Mouse (Mus musculus) lung, adult 2 months (tissue): ENCODE measurements around the gene Irgm2. TPM values are rescaled to one million over a fixed set of nuclear protein-coding genes. Genes with fewer than 3 reads are reported as not detected.
A peak's percentile ranks its signal among the peaks of the same experiment; 100 is the strongest.
"Not testable (repeated sequence)": the region's sequence is repeated elsewhere in the genome, so short reads cannot be mapped to it uniquely, and the experiment has no call there.

Experiments
- DNase-seq: peaks from one replicate; pipeline ENCODE4 v3.0.0; 2022
- H3K4me1 ChIP-seq: fragments of 200-500 bp; 2 replicates; pipeline ENCODE4 v1.6.1; 2011; ENCODE audit warnings: low read length; ENCODE audit not compliant: control insufficient read depth, insufficient read depth
- H3K4me3 ChIP-seq: fragments of 200-500 bp; replicated peaks from 2 replicates; pipeline ENCODE3; 2011; ENCODE audit warnings: low read depth, mild to moderate bottlenecking, control low read depth, low read length; ENCODE audit errors: extremely low read depth
- CTCF ChIP-seq: fragments of 200-500 bp; IDR thresholded peaks from 2 replicates; pipeline ENCODE4 v1.5.1; 2011; ENCODE audit warnings: mild to moderate bottlenecking, low read length, control low read depth; ENCODE audit not compliant: insufficient read depth
- POLR2A ChIP-seq: fragments of 200-500 bp; IDR thresholded peaks from 2 replicates; pipeline ENCODE4 v1.6.1; 2011; ENCODE audit warnings: low read depth, mild to moderate bottlenecking, control low read depth, low read length, borderline replicate concordance; ENCODE audit errors: extremely low read depth
- WGBS: fragments of 180-500 bp; shearing (Covaris S2); methylation state at CpG from one replicate; pipeline ENCODE4 v1.1.7; 2018; 5-methylcytosine and 5-hydroxymethylcytosine counted together
- polyA plus RNA-seq: library from polyadenylated mRNA; depleted of rRNA; stranded (reverse); fragments of >200 nt; gene quantifications from 2 replicates; pipeline ENCODE4 v1.2.3, GENCODE M21; 2012; rRNA removed

The Irgm2 gene
- 13.9 and 16.4 TPM in 2 replicates for polyA plus RNA-seq

DNA sequence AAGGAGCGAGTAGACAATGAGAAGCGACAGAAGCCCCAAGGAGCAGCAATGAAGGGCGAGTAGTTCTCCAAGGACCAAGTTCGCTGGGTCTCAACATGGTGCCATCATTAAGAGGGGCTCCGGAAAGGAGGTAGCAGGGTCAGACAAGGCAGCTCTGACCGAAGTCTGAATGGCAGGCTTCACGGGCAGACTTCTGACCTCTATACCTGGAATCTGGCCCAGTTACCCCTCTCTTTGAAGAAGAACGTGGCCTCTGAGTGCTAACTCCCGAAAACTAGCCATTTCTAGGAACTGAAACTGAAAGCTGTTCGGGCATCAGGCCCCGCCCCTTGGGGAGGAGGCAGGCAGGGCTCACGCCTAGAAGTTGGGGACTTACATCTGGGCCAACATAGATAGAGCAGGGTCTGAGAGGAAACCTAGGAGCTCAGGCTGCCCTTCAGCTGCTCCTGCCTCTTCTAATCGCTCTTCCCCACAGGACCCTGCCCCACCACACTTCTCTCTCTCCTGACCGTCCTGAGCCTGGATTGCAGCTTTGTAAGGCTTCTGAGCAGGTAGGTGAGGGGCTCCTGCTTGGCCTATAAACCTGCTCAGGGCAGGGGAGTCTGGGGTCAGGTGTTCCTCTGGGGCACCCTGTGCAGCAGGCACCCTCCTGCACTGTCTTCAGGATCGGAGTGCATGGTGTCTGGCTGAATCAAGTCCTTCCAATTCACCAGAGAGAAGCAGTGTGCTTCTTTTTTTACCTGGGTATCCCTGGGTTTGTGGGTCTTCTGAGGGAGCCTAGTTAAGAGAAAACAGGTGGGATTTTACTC lies at the start of gene Irgm2, which contains the start of gene Igtp:
TSS of gene Irgm2 (plus strand) at position 390 of the 809 bp plus-strand sequence.
TSS of gene Igtp (plus strand) at position 328 of the 809 bp plus-strand sequence.
- peak; percentile 42; the same call in 1 of the 2 replicates for TF ChIP-seq POLR2A
- H3K4me3 ChIP-seq = peak within 1 kb of the TSS; percentile 99
- H3K4me1 ChIP-seq = not testable (repeated sequence)
- peak; percentile 86 for DNase-seq
- 2% methylated on average over 14 of the region's 15 CpGs for WGBS

DNA sequence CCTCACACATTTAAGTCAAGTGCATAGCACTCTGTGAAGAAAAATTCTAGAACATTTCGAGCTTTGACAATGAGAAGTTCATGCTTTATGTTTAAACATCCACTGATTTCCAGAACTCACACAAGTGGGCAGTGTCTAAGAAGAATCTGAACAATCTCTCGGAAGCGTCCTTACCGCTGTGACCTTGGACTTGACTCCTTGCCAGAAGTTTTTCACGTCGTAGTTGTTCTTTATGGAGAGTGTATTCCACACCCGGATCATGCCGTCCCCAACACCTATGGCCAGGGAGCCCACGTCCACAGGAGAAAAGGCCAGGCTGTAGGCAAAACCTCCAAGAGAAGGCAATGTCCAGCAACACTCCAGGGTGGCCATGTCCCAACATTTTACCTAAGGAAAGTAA lies 44.0 kb upstream of the Irgm2 start:
- TF ChIP-seq POLR2A (no peak), CTCF (no peak)
- Histone ChIP-seq H3K4me3 (no peak overlapping the region), H3K4me1 (no peaks in the 10 kb centered on the region)
- DNase-seq = no peak
- WGBS = 85% methylated on average over 9 of the region's 9 CpGs

DNA sequence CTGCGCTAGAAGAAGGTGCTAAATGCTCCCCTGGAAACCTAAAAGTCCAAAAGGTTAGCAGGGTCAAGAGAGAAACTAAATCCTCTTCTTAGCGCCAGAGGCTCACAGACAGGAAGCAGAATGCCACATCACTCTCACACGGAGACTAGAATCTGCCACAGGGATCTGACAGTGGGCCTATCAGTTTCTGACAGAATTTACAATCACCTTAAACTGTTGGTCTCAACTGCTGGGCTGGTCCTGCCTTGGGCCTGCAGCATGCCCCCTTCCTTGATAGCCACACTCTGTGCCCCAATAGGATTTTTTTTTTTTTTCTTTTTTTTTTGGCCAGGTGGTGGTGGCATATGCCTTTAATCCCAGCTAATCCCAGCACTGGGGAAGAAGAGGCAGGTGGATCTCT lies 42.5 kb upstream of the Irgm2 start:
- 76% methylated on average over 3 of the region's 3 CpGs for whole genome bisulfite sequencing
- DNase-seq = no peak
- TF ChIP-seq CTCF (no peak), POLR2A (no peak)
- H3K4me3 ChIP-seq = no peak overlapping the region
- H3K4me1 ChIP-seq = no peaks in the 10 kb centered on the region

DNA sequence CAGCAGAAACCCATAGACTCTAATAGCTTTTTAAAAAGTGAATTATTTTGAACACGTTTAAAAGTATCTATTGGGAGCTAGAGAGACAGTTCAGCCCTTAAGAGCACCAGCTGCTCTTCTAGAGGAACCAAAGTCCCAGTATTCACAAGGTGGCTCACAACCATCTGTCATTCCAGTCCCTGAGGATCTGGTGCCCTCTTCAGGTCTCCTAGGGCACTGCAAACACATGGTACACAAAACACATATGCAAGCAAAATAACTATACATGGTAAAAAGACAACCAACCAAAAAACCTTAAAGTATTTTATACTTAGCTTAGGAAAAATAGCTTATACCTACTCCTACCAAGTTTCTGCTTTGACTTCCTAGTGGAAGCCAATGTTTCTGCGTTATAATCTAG lies 34.3 kb upstream of the Irgm2 start:
- no peak for DNase-seq
- 95% methylated on average over 2 of the region's 2 CpGs for WGBS
- Histone ChIP-seq H3K4me1 (peaks cover 3% of the 10 kb centered on the region; the same call in 1 of the 2 replicates), H3K4me3 (no peak overlapping the region)
- no peak for TF ChIP-seq CTCF
- no peak for TF ChIP-seq POLR2A

DNA sequence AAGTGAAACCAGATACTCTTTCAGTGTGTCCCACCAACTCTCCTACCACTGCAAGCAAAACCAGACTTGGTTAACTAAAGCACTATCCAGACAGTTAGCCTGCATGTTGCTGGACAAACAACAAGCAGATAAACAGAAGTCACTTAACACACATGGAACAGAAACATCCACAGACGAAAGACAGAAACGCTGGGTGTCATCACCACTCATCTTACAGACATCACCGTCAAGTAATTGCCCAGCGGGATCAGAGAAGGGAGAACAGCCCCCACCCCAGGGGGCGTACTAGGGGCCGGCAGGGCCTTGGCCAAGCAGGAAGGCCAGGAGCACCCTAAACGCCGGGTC lies 31.6 kb upstream of the Irgm2 start:
- no peak for DNase-seq
- 0% methylated on average over 8 of the region's 8 CpGs for WGBS
- TF ChIP-seq CTCF = no peak
- no peak for TF ChIP-seq POLR2A
- peak overlapping the region; percentile 91 for H3K4me3 ChIP-seq
- H3K4me1 ChIP-seq = peaks cover 6% of the 10 kb centered on the region; the same call in 1 of the 2 replicates

DNA sequence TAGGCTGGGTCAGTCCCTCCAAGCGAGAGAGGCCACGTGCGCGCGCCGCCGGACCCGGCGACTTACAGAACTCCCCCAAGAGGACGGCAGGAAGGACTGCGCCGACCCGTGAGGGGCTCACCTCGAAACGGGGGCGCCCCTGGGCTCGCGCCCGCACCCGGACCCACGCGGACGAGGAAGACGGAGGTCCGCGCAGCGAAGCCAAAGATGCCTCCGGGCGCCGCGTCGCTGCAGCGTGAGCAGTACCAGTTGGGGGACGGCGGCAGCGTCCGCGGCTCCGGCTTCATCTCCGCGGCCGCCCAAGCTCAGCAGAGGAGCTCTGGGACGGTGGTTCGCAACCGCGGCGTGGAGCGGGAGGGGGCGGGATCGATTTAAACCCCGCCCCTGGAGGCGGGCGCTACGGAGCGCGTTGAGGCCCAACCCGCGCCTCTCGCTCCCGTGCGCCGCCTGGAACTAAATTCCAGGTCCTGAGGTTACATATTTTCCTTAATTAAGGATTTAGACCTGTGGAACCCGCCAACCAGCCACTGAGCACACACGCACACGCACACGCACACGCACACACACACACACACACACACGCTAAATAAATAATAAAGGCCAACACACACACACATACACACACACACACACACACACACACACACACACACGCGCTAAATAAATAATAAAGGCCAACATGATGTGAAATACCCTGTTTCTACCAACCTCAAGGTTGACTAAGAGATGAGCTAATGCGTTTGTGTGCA lies 31.1 kb upstream of the Irgm2 start, which contains the start of gene Gemin5:
TSS of gene Gemin5 (minus strand) at position 373 of the 749 bp plus-strand sequence.
- Histone ChIP-seq H3K4me3 (peak within 1 kb of the TSS; percentile 91), H3K4me1 (peaks cover 6% of the 10 kb centered on the region; the same call in 1 of the 2 replicates)
- WGBS = under 1% methylated on average over 71 of the region's 71 CpGs
- TF ChIP-seq CTCF (no peak), POLR2A (peak; percentile 38; the same call in 1 of the 2 replicates)
- DNase-seq = peak; percentile 81

DNA sequence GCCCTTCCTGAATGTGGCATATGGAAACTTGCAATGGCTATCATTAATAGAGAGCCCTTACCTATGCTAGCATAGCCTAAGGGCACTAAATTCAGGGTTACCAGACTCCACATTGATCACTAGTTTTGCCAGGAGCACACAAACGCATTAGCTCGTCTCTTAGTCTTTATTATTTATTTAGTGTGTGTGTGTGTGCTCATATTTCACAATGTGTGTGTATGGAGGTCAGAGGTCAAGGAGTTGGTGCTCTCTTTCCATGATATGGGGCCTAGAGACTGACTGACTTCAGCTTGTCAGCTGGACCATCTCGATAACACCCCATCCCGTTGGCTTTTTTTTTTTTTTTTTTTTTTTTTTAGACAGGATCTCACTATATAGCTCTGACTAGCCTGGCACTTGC lies 29.8 kb upstream of the Irgm2 start:
- Histone ChIP-seq H3K4me3 (no peak overlapping the region), H3K4me1 (peaks cover 6% of the 10 kb centered on the region; the same call in 1 of the 2 replicates)
- WGBS = 62% methylated on average over 4 of the region's 4 CpGs
- TF ChIP-seq CTCF = no peak
- TF ChIP-seq POLR2A = no peak
- DNase-seq = no peak

DNA sequence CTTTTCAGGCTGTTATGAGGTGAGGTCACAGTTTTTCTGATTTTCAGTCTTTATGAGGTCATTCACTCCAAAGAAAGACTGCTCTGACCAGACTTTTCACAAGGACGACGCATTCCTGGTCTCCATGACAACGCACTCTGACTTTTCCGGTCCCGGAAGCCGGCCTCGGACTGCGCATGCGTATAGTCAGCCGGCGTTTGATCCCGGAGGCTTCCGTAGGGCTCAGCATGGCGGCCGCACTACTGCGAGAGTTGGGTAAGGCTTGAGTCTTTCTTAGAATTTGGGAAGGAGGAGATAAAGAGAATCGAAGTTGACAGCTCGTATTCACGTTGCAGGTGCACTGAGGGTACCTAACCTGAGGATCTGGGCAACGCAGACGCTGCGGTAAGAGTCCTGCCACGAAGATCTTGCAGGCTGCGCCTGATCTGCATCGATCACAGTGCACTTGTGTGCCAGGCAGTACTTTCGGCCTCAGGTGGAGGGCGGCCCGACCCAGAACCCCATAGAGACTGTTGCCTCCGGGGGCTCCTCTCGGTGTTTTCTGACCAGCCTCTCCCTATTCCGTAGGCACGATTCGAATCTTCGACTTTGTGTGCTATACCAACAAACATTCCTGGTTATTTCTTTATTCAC lies 27.8 kb upstream of the Irgm2 start, which contains the start of gene Mrpl22:
TSS of gene Mrpl22 (plus strand) at position 203 of the 633 bp plus-strand sequence.
- Histone ChIP-seq H3K4me3 (peak within 1 kb of the TSS; percentile 99), H3K4me1 (peaks cover 6% of the 10 kb centered on the region; the same call in 1 of the 2 replicates)
- no peak for TF ChIP-seq CTCF
- peak; percentile 71; the same call in 1 of the 2 replicates for TF ChIP-seq POLR2A
- under 1% methylated on average over 34 of the region's 34 CpGs for WGBS
- DNase-seq = peak; percentile 92

DNA sequence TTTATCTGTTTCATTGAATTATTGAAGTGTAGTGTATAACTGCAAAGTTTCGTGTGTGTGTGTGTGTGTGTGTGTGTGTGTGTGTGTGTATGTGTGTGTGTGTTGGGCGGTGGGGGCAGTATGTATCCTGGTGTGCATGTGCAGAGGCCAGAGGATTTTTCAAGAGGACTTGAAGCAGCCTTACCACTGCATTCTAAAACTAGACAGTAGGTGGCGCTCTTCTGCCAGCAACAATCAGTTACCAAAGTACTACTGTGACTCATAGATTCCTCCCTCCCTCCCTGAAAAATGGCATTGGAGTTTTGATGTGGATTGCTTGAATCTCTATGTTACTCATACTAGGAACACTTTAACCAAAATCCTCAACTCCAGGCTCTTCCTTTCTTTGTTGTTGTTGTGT lies 19.9 kb upstream of the Irgm2 start:
- WGBS = 18% methylated on average over 3 of the region's 3 CpGs
- H3K4me3 ChIP-seq = no peak overlapping the region
- DNase-seq = peak; percentile 56
- TF ChIP-seq CTCF (peak; percentile 54; the same call in 1 of the 2 replicates), POLR2A (no peak)
- no peaks in the 10 kb centered on the region; the same call in 1 of the 2 replicates for H3K4me1 ChIP-seq

DNA sequence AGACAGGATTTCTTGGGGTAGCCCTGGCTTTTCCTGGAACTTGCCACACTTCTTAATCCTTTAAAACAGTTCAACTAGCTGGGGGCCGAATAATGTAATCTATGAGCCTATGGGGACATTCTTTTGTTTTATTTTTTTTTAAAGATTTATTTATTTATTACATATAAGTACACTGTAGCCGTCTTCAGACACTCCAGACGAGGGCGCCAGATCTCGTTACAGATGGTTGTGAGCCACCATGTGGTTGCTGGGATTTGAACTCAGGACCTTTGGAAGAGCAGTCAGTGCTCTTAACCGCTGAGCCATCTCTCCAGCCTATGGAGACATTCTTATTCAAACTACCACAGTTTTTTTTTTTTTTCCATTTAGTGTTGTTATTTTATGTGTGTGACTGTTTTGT lies 19.4 kb upstream of the Irgm2 start:
- 88% methylated on average over 6 of the region's 6 CpGs for WGBS
- not testable (repeated sequence) for H3K4me3 ChIP-seq, H3K4me1 ChIP-seq, DNase-seq
